Mouse (Mus musculus) neural tube, embryonic 13.5 days (tissue): ENCODE measurements around the gene Tpm1. TPM values are rescaled to one million over a fixed set of nuclear protein-coding genes. Genes with fewer than 3 reads are reported as not detected.

ENCODE experiments used
- polyA plus RNA-seq: library from polyadenylated mRNA; unstranded; fragments of >200 nt; fragmentation: Nextera tagmentation; extraction: Ambion mirVana; gene quantifications from 2 replicates; pipeline ENCODE4 v1.2.1, GENCODE M21; 2015

Gene Tpm1
- polyA plus RNA-seq, 1 experiment from 2014 or later = 209 TPM

Other genes starting within 250 kb of the Tpm1 start
- 2.7 and 5.3 TPM in 2 replicates for gene Aph1c, start 214.7 kb downstream of the Tpm1 start, polyA plus RNA-seq
- 30.5 and 36.5 TPM in 2 replicates for gene Rab8b, start 129.7 kb downstream of the Tpm1 start, polyA plus RNA-seq
- 341 and 348 TPM in 2 replicates for gene Rps27l, start 103.3 kb downstream of the Tpm1 start, polyA plus RNA-seq
- gene Lactb, start 73.9 kb downstream of the Tpm1 start, polyA plus RNA-seq = 11.4 and 13.3 TPM in 2 replicates